Mouse (Mus musculus): ENCODE data around the gene Rabgef1. TPM values are rescaled to one million over a fixed set of nuclear protein-coding genes. Genes with fewer than 3 reads are reported as not detected.

Gene Rabgef1
- polyA plus RNA-seq, 1 experiment, result 45.0 TPM

DNA sequence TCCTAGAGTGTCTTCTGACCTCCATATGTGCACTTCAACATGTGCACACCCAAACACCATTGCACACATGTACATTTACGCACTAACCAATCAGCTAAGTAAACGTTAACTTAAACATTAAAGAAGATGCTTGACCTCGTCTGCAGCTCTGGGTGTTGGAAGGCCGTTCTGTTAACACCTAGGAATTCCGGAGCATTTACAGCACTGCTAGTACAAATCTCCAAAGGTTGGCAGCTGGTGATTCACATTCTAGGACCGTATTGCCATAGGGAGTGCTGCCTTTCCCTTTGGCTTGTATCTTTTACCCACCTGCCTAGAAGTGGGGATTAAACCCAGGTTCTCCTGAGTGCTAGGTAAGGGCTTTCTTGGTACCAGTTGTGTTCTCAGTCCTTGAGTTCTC lies 20.3 kb downstream of the Rabgef1 start:
- WGBS, result 92% methylated on average over 6 of the region's 6 CpGs
- no peak overlapping the region for H3K27ac ChIP-seq (ENCODE audit: insufficient read depth, low read length)
- peaks cover 2% of the 10 kb centered on the region; the same call in 1 of the 2 replicates for H3K4me1 ChIP-seq (ENCODE audit: control insufficient read depth, insufficient read depth, low read length)
- DNase-seq, result no peak
- H3K4me3 ChIP-seq (replicated peaks; ENCODE audit: insufficient read depth, low read depth, low read length), result no peak overlapping the region
- TF ChIP-seq POLR2A (IDR thresholded peaks at IDR 0.05; ENCODE audit: borderline replicate concordance, insufficient read depth, low read length) (no peak), CTCF (IDR thresholded peaks at IDR 0.05; ENCODE audit: borderline replicate concordance, insufficient read depth, low read depth, low read length) (no peak)
- no peaks in the 10 kb centered on the region for H3K27me3 ChIP-seq (ENCODE audit: control insufficient read depth, insufficient read depth, low read length)

DNA sequence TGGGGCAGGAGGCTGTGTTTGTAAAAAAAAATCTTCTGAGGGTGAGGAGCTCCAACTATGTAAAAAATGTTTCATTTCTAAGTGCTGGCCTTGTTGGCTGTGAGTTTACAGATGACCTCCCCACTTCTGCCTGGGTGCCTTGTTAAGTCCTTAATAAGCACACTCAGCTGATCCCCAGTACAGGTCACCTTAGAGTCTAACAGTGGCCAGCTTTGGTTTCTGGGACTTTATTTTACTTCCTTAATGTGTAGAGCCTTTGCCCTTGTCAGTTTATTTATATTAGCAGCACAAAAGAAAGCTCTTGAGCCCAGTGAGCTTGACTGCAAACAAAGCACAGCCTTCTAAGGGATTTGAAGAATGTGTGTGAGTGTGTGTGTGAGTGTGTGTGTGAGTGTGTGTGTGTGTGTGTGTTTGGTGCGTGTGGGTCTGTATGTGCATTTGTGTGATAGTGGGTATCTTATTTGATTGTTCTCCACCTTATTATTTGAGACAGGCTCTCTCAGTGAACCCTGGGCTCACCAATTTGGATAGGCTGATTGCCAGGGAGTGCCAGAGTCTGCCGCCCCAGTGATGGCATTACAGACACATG lies 20.9 kb downstream of the Rabgef1 start:
- no peaks in the 10 kb centered on the region for H3K27me3 ChIP-seq (ENCODE audit: control insufficient read depth, insufficient read depth, low read length)
- peaks cover 2% of the 10 kb centered on the region; the same call in 1 of the 2 replicates for H3K4me1 ChIP-seq (ENCODE audit: control insufficient read depth, insufficient read depth, low read length)
- no peak for DNase-seq
- H3K27ac ChIP-seq (ENCODE audit: insufficient read depth, low read length), result no peak overlapping the region
- H3K4me3 ChIP-seq (replicated peaks; ENCODE audit: insufficient read depth, low read depth, low read length), result no peak overlapping the region
- WGBS, result 83% methylated on average over 2 of the region's 2 CpGs
- TF ChIP-seq CTCF (IDR thresholded peaks at IDR 0.05; ENCODE audit: borderline replicate concordance, insufficient read depth, low read depth, low read length), result no peak
- no peak for TF ChIP-seq POLR2A (IDR thresholded peaks at IDR 0.05; ENCODE audit: borderline replicate concordance, insufficient read depth, low read length)

GRCm38 (mm10) chr5:130193760-130194159 lies 22.2 kb downstream of the Rabgef1 start:
- WGBS, result 86% methylated on average over 3 of the region's 3 CpGs
- no peak for TF ChIP-seq CTCF (IDR thresholded peaks at IDR 0.05; ENCODE audit: borderline replicate concordance, insufficient read depth, low read depth, low read length)
- TF ChIP-seq POLR2A (IDR thresholded peaks at IDR 0.05; ENCODE audit: borderline replicate concordance, insufficient read depth, low read length), result no peak
- Histone ChIP-seq H3K27me3 (ENCODE audit: control insufficient read depth, insufficient read depth, low read length) (no peaks in the 10 kb centered on the region), H3K4me1 (ENCODE audit: control insufficient read depth, insufficient read depth, low read length) (peaks cover 2% of the 10 kb centered on the region; the same call in 1 of the 2 replicates), H3K4me3 (replicated peaks; ENCODE audit: insufficient read depth, low read depth, low read length) (no peak overlapping the region), H3K27ac (ENCODE audit: insufficient read depth, low read length) (no peak overlapping the region)
- no peak for DNase-seq

DNA sequence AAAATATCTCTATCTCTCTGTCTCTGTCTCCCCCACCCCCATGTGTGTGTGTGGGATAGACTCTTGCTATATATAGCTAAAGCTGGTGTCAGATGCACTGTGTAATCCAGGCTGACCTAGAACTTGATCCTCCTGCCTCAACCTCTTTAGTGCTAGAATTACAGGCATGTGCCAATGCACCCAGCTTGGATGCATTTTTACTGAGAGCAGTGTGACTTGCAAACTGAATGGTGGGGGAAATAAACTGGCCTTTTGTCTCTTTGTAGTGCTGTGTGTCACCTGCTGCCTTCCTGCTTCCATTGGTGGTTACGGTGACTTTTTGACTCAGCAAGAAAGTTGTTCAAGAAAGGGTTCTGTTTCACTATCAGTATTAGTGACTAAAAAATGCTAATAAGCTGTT lies 24.7 kb downstream of the Rabgef1 start:
- Histone ChIP-seq H3K27me3 (ENCODE audit: control insufficient read depth, insufficient read depth, low read length) (no peaks in the 10 kb centered on the region), H3K27ac (ENCODE audit: insufficient read depth, low read length) (no peak overlapping the region), H3K4me1 (ENCODE audit: control insufficient read depth, insufficient read depth, low read length) (no peaks in the 10 kb centered on the region), H3K4me3 (replicated peaks; ENCODE audit: insufficient read depth, low read depth, low read length) (no peak overlapping the region)
- DNase-seq, result no peak
- no peak for TF ChIP-seq POLR2A (IDR thresholded peaks at IDR 0.05; ENCODE audit: borderline replicate concordance, insufficient read depth, low read length)
- no peak for TF ChIP-seq CTCF (IDR thresholded peaks at IDR 0.05; ENCODE audit: borderline replicate concordance, insufficient read depth, low read depth, low read length)
- 91% methylated on average over 1 of the region's 1 CpGs for WGBS

- H3K4me3 ChIP-seq (replicated peaks; ENCODE audit: insufficient read depth, low read depth, low read length), result no peak overlapping the region
- no peaks in the 10 kb centered on the region for H3K4me1 ChIP-seq (ENCODE audit: control insufficient read depth, insufficient read depth, low read length)
- TF ChIP-seq POLR2A (IDR thresholded peaks at IDR 0.05; ENCODE audit: borderline replicate concordance, insufficient read depth, low read length) (no peak), CTCF (IDR thresholded peaks at IDR 0.05; ENCODE audit: borderline replicate concordance, insufficient read depth, low read depth, low read length) (no peak)
- H3K27ac ChIP-seq (ENCODE audit: insufficient read depth, low read length), result no peak overlapping the region
- 85% methylated on average over 3 of the region's 3 CpGs for WGBS
- H3K27me3 ChIP-seq (ENCODE audit: control insufficient read depth, insufficient read depth, low read length), result no peaks in the 10 kb centered on the region
- no peak for DNase-seq
Measured at GRCm38 (mm10) chr5:130197454-130197853, 25.9 kb downstream of the Rabgef1 start.

GRCm38 (mm10) chr5:130197981-130198380 lies 26.4 kb downstream of the Rabgef1 start:
- WGBS, result 94% methylated on average over 7 of the region's 7 CpGs
- TF ChIP-seq POLR2A (IDR thresholded peaks at IDR 0.05; ENCODE audit: borderline replicate concordance, insufficient read depth, low read length) (no peak), CTCF (IDR thresholded peaks at IDR 0.05; ENCODE audit: borderline replicate concordance, insufficient read depth, low read depth, low read length) (no peak)
- H3K27ac ChIP-seq (ENCODE audit: insufficient read depth, low read length), result no peak overlapping the region
- no peak for DNase-seq
- no peaks in the 10 kb centered on the region for H3K4me1 ChIP-seq (ENCODE audit: control insufficient read depth, insufficient read depth, low read length)
- H3K4me3 ChIP-seq (replicated peaks; ENCODE audit: insufficient read depth, low read depth, low read length), result no peak overlapping the region
- H3K27me3 ChIP-seq (ENCODE audit: control insufficient read depth, insufficient read depth, low read length), result no peaks in the 10 kb centered on the region

GRCm38 (mm10) chr5:130200233-130201029 lies 28.8 kb downstream of the Rabgef1 start:
- no peak for DNase-seq
- no peak overlapping the region for H3K4me3 ChIP-seq (replicated peaks; ENCODE audit: insufficient read depth, low read depth, low read length)
- H3K4me1 ChIP-seq (ENCODE audit: control insufficient read depth, insufficient read depth, low read length), result peaks cover 4% of the 10 kb centered on the region
- 82% methylated on average over 10 of the region's 10 CpGs for WGBS
- H3K27ac ChIP-seq (ENCODE audit: insufficient read depth, low read length), result no peak overlapping the region
- no peak for TF ChIP-seq CTCF (IDR thresholded peaks at IDR 0.05; ENCODE audit: borderline replicate concordance, insufficient read depth, low read depth, low read length)
- TF ChIP-seq POLR2A (IDR thresholded peaks at IDR 0.05; ENCODE audit: borderline replicate concordance, insufficient read depth, low read length), result no peak
- H3K27me3 ChIP-seq (ENCODE audit: control insufficient read depth, insufficient read depth, low read length), result no peaks in the 10 kb centered on the region

GRCm38 (mm10) chr5:130203948-130204347 lies 32.4 kb downstream of the Rabgef1 start:
- WGBS, result 74% methylated on average over 4 of the region's 4 CpGs
- Histone ChIP-seq H3K4me3 (replicated peaks; ENCODE audit: insufficient read depth, low read depth, low read length) (no peak overlapping the region), H3K27me3 (ENCODE audit: control insufficient read depth, insufficient read depth, low read length) (no peaks in the 10 kb centered on the region), H3K27ac (ENCODE audit: insufficient read depth, low read length) (no peak overlapping the region), H3K4me1 (ENCODE audit: control insufficient read depth, insufficient read depth, low read length) (peaks cover 4% of the 10 kb centered on the region)
- DNase-seq, result no peak
- TF ChIP-seq CTCF (IDR thresholded peaks at IDR 0.05; ENCODE audit: borderline replicate concordance, insufficient read depth, low read depth, low read length) (no peak), POLR2A (IDR thresholded peaks at IDR 0.05; ENCODE audit: borderline replicate concordance, insufficient read depth, low read length) (no peak)

Measured in cerebellum, adult 2 months (tissue).